Mouse (Mus musculus) forebrain, embryonic 14.5 days (tissue): ENCODE measurements around the gene Zdhhc13. TPM values are rescaled to one million over a fixed set of nuclear protein-coding genes. Genes with fewer than 3 reads are reported as not detected.

Experiments
- ATAC-seq: fragments of 200-750 bp; cut with Nextera tagmentation; 2 replicates; pipeline ENCODE4 v1.8.0; 2017; ENCODE audit warnings: mild to moderate bottlenecking, moderate library complexity
- DNase-seq: peaks from one replicate; pipeline ENCODE4 v3.0.0-alpha.2; 2015; ENCODE audit warnings: low spot score
- H3K27ac ChIP-seq: fragments of 300-500 bp; sonication (generic); 2 replicates; pipeline ENCODE4 v1.5.1; 2014; ENCODE audit warnings: low read depth, mild to moderate bottlenecking, control low read depth, low read length, moderate library complexity
- H3K27me3 ChIP-seq: fragments of 300-500 bp; sonication (generic); replicated peaks from 2 replicates; pipeline ENCODE4 v1.6.1; 2014; ENCODE audit warnings: low read length, control low read depth, mixed read lengths; ENCODE audit not compliant: control insufficient read depth, insufficient read depth
- H3K36me3 ChIP-seq: fragments of 300-500 bp; sonication (generic); 2 replicates; pipeline ENCODE4 v1.6.1; 2014; ENCODE audit warnings: low read length, control low read depth; ENCODE audit not compliant: control insufficient read depth, insufficient read depth
- H3K4me1 ChIP-seq: fragments of 300-500 bp; sonication (generic); 2 replicates; pipeline ENCODE4 v1.6.1; 2014; ENCODE audit warnings: antibody characterized with exemption, low read length, control low read depth; ENCODE audit not compliant: control insufficient read depth, insufficient read depth
- H3K4me2 ChIP-seq: fragments of 300-500 bp; sonication (generic); 2 replicates; pipeline ENCODE4 v1.6.1; 2014; ENCODE audit warnings: mild to moderate bottlenecking, control low read depth, low read length
- H3K4me3 ChIP-seq: fragments of 300-500 bp; sonication (generic); 2 replicates; pipeline ENCODE4 v1.5.1; 2014; ENCODE audit warnings: low read depth, low read length, control low read depth
- H3K9ac ChIP-seq: fragments of 300-500 bp; sonication (generic); 2 replicates; pipeline ENCODE4 v1.6.1; 2014; ENCODE audit warnings: mild to moderate bottlenecking, low read length, control low read depth, moderate library complexity
- H3K9me3 ChIP-seq: fragments of 300-500 bp; sonication (generic); replicated peaks from 2 replicates; pipeline ENCODE4 v1.6.1; 2016; ENCODE audit warnings: low read length, control low read depth, mixed read lengths; ENCODE audit not compliant: control insufficient read depth
- WGBS: fragments of 180-500 bp; shearing (Covaris S2); extraction: QIAGEN DNeasy Blood & Tissue Kit; methylation state at CpG from one replicate; pipeline ENCODE4 v1.1.7; 2014; 5-methylcytosine and 5-hydroxymethylcytosine counted together
- polyA plus RNA-seq: library from polyadenylated mRNA; unstranded; fragments of >200 nt; fragmentation: Nextera tagmentation; extraction: Ambion mirVana; gene quantifications from 2 replicates; pipeline ENCODE4 v1.2.1, GENCODE M21; 2014

The Zdhhc13 gene
- polyA plus RNA-seq, 1 experiment from 2014 or later: 54.9 TPM

DNA sequence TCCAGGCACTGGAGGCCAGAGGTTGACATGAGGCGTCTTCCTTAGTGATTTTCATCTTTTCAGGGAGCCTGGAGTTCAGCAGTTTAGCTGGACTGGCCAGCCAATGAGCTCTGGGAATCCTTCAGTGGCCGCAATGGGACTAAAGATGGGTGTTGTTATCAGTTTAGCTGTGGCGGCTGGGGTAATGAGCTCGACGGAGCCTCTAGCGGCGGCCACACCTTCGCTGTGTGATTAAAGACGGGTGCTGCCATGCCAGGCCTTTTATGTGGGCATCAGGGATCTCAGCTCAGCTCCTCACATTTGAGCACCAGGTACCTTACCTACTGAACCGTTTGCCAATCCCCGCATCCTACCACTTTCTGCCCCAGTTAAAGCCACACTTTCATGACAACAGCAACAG lies 82.5 kb downstream of the Zdhhc13 start:
- Histone ChIP-seq H3K4me1 (no peaks in the 10 kb centered on the region), H3K27me3 (no peaks in the 10 kb centered on the region), H3K9me3 (no peaks in the 10 kb centered on the region), H3K4me2 (no peak overlapping the region), H3K4me3 (no peak overlapping the region), H3K27ac (no peak overlapping the region), H3K9ac (no peak overlapping the region), H3K36me3 (peaks cover 63% of the 10 kb centered on the region)
- WGBS: 89% methylated on average over 11 of the region's 11 CpGs
- DNase-seq (no peak), ATAC-seq (no peak)

DNA sequence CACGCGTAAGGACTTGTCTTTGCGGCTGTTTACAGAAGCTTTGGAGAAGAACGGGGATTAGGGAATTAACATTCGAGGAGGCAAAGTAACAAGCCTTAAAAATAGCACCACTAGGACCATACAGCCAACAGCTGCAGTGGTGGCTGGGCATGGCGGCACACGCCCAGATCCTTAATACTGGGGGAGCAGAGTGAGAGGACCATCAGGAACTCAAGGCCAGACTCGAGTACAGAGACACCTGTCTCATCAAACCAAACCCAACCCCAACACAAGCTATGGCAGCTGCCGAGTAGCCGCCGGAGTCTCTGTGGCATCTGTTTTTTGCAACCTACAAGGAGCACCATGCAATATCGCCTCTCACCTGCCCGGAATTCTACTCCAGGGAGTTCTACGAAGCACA lies 86.3 kb downstream of the Zdhhc13 start:
- peaks cover 3% of the 10 kb centered on the region; the same call in 1 of the 2 replicates for H3K4me1 ChIP-seq
- H3K4me3 ChIP-seq: no peak overlapping the region
- H3K4me2 ChIP-seq: no peak overlapping the region
- ATAC-seq (no peak), DNase-seq (no peak)
- 87% methylated on average over 14 of the region's 14 CpGs for WGBS
- H3K9me3 ChIP-seq: no peaks in the 10 kb centered on the region
- H3K27me3 ChIP-seq: no peaks in the 10 kb centered on the region
- no peak overlapping the region for H3K27ac ChIP-seq
- H3K9ac ChIP-seq: no peak overlapping the region
- peaks cover 54% of the 10 kb centered on the region for H3K36me3 ChIP-seq

DNA sequence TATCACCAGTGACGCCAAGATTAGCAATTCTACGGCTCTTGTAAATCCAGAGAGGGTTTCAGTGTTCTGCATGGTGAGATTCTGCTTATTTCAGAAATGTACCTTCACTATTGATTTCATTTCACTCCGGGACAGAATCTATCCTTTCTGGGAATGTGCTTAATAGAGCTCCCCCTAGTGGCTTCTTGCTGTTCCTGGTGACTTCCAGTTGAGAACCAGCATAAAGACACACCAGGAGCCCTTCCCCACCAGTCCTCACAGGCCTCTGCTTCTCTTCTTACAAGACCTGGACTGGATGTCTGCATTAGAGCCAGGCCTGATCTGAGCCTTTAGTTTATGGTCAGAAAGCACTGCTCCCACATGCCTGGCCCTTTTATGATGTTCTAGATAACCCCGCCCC lies 87.7 kb downstream of the Zdhhc13 start:
- no peaks in the 10 kb centered on the region for H3K27me3 ChIP-seq
- peaks cover 41% of the 10 kb centered on the region for H3K36me3 ChIP-seq
- no peak overlapping the region for H3K9ac ChIP-seq
- H3K4me3 ChIP-seq: no peak overlapping the region
- no peak overlapping the region for H3K27ac ChIP-seq
- peaks cover 3% of the 10 kb centered on the region; the same call in 1 of the 2 replicates for H3K4me1 ChIP-seq
- ATAC-seq (no peak), DNase-seq (peak; percentile 81)
- no peak overlapping the region for H3K4me2 ChIP-seq
- WGBS: 69% methylated on average over 4 of the region's 4 CpGs
- no peaks in the 10 kb centered on the region for H3K9me3 ChIP-seq

Other genes with a start within 250 kb of the Zdhhc13 start
- gene Mrgprb2, start 230.9 kb upstream of the Zdhhc13 start, polyA plus RNA-seq: not detected in 2 replicates
- gene Mrgprb3, start 145.2 kb upstream of the Zdhhc13 start, polyA plus RNA-seq: not detected in 2 replicates
- not detected in 2 replicates for gene Csrp3, start 59.0 kb downstream of the Zdhhc13 start, polyA plus RNA-seq
- gene E2f8, start 92.6 kb downstream of the Zdhhc13 start, polyA plus RNA-seq: 4.1 and 4.6 TPM in 2 replicates
- gene Nav2, start 119.7 kb downstream of the Zdhhc13 start, polyA plus RNA-seq: 6.3 and 15.5 TPM in 2 replicates